Mouse (Mus musculus) forebrain, embryonic 14.5 days (tissue): ENCODE measurements around the gene Zfp580. TPM values are rescaled to one million over a fixed set of nuclear protein-coding genes. Genes with fewer than 3 reads are reported as not detected.
"Not testable (repeated sequence)": the region's sequence is repeated elsewhere in the genome, so short reads cannot be mapped to it uniquely, and the experiment has no call there.

Experiments
- ATAC-seq: fragments of 200-750 bp; cut with Nextera tagmentation; 2 replicates; pipeline ENCODE4 v1.8.0; 2017; ENCODE audit warnings: mild to moderate bottlenecking, moderate library complexity
- DNase-seq: peaks from one replicate; pipeline ENCODE4 v3.0.0-alpha.2; 2015; ENCODE audit warnings: low spot score
- H3K27ac ChIP-seq: fragments of 300-500 bp; sonication (generic); 2 replicates; pipeline ENCODE4 v1.5.1; 2014; ENCODE audit warnings: low read depth, mild to moderate bottlenecking, control low read depth, low read length, moderate library complexity
- H3K27me3 ChIP-seq: fragments of 300-500 bp; sonication (generic); replicated peaks from 2 replicates; pipeline ENCODE4 v1.6.1; 2014; ENCODE audit warnings: low read length, control low read depth, mixed read lengths; ENCODE audit not compliant: control insufficient read depth, insufficient read depth
- H3K36me3 ChIP-seq: fragments of 300-500 bp; sonication (generic); 2 replicates; pipeline ENCODE4 v1.6.1; 2014; ENCODE audit warnings: low read length, control low read depth; ENCODE audit not compliant: control insufficient read depth, insufficient read depth
- H3K4me1 ChIP-seq: fragments of 300-500 bp; sonication (generic); 2 replicates; pipeline ENCODE4 v1.6.1; 2014; ENCODE audit warnings: antibody characterized with exemption, low read length, control low read depth; ENCODE audit not compliant: control insufficient read depth, insufficient read depth
- H3K4me2 ChIP-seq: fragments of 300-500 bp; sonication (generic); 2 replicates; pipeline ENCODE4 v1.6.1; 2014; ENCODE audit warnings: mild to moderate bottlenecking, control low read depth, low read length
- H3K4me3 ChIP-seq: fragments of 300-500 bp; sonication (generic); 2 replicates; pipeline ENCODE4 v1.5.1; 2014; ENCODE audit warnings: low read depth, low read length, control low read depth
- H3K9ac ChIP-seq: fragments of 300-500 bp; sonication (generic); 2 replicates; pipeline ENCODE4 v1.6.1; 2014; ENCODE audit warnings: mild to moderate bottlenecking, low read length, control low read depth, moderate library complexity
- H3K9me3 ChIP-seq: fragments of 300-500 bp; sonication (generic); replicated peaks from 2 replicates; pipeline ENCODE4 v1.6.1; 2016; ENCODE audit warnings: low read length, control low read depth, mixed read lengths; ENCODE audit not compliant: control insufficient read depth
- WGBS: fragments of 180-500 bp; shearing (Covaris S2); extraction: QIAGEN DNeasy Blood & Tissue Kit; methylation state at CpG from one replicate; pipeline ENCODE4 v1.1.7; 2014; 5-methylcytosine and 5-hydroxymethylcytosine counted together
- polyA plus RNA-seq: library from polyadenylated mRNA; unstranded; fragments of >200 nt; fragmentation: Nextera tagmentation; extraction: Ambion mirVana; gene quantifications from 2 replicates; pipeline ENCODE4 v1.2.1, GENCODE M21; 2014

Zfp580 gene
- 54.5 and 64.9 TPM in 2 replicates for polyA plus RNA-seq

DNA sequence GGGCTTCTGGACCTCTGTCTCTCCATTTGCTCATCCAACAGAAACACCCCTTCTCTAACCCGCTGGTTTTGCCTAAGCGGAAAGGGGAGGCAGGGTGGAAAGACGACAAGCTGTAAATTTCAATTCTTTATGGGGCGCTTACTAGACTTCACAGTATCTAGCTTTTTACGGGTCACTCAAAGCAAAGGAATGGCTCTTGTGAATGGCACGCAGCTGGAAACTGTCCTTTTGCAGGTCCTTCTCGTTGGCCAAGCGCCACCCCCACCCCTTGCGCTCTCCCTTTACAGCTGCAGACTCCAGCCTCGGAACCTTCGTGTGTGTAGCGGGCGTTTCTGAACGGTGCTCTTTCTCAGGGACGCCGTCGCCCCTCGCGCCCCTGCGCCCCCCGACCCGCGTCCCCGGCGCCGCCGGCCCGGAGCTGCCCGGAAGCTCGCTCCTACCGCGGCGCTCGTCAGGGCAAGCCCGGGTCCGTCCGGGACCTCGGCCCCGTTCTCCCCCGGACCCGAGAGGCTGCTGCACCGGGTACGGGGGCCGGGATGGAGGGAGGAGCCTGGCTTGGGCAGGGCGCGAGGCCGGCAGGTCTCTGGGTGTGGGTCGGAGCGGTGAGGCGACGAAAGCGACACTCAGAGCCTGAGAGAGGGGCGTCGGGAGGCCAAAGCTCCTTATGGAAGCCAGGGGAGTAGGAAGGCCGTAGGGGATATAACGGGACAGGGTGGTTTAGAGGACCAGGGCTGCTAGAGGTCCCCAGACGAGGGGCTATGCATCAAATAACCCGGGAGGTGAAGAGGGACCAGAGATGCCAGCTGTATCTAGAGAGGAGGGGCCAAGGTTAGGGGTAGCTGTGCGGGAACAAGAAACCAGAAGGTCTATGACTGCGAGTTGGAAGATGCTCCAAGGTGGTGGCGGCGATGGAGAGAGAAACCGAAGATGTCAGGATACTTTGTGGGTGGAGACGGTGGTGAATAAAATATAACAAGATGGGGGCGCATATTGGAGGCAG lies at the start of gene Zfp580:
Gene Zfp580, plus strand, starts transcription at position 346 of the 1,000 bp plus-strand sequence.
- H3K4me3 ChIP-seq: peak within 1 kb of the TSS; percentile 78
- peak within 1 kb of the TSS; percentile 91 for H3K9ac ChIP-seq
- under 1% methylated on average over 65 of the region's 65 CpGs for WGBS
- H3K4me2 ChIP-seq: peak within 1 kb of the TSS; percentile 90
- peak within 1 kb of the TSS; percentile 76 for H3K27ac ChIP-seq
- H3K27me3 ChIP-seq: peaks cover 38% of the 10 kb centered on the region
- ATAC-seq (peak; percentile 87), DNase-seq (peak; percentile 79)
- H3K9me3 ChIP-seq: no peaks in the 10 kb centered on the region
- H3K4me1 ChIP-seq: peaks cover 20% of the 10 kb centered on the region
- no peaks in the 10 kb centered on the region for H3K36me3 ChIP-seq

DNA sequence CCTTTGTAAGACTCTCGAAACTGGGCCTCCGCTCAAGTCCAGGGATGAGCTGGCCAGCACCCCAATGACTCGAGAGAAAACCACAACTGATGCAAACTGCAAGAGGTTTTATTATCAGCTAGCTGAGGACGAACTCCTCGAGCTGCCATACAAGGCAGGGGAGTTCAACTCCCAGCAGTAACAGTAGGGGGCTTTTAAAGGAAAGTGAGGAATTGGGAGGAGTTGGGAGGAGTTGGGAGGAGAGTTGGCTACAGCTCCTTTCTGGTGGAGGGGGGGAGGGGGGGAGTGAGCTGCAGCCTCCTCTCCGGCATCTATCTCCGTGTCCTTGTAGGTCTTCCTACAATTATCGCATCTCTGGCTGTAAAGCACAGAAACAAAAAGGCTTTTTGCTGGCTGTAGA lies 48.5 kb upstream of the Zfp580 start:
- H3K27me3 ChIP-seq, H3K4me2 ChIP-seq, H3K4me3 ChIP-seq, H3K9me3 ChIP-seq, H3K9ac ChIP-seq, H3K27ac ChIP-seq, DNase-seq, ATAC-seq, H3K4me1 ChIP-seq: not testable (repeated sequence)
- 60% methylated on average over 8 of the region's 8 CpGs for WGBS
- H3K36me3 ChIP-seq: peaks cover 18% of the 10 kb centered on the region

DNA sequence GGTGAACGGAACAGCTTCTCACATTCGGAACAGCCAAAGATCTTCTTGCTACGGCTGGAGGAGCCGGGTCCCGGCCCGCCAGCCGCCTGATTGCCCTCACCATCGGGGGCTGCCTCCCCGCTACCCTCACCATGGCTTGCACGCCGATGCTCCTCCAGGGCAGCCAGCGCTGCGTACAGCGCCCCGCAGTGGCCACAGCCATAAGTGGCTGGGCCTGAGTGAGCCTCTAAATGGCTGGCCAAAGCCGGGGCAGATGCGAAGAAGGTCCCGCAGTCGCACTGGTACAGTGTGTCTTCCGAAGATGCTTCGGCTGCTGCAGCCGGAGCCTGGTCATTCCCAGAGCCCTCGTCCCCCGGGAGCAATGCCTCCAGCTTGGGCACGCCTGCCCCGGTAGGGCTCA lies 43.1 kb upstream of the Zfp580 start:
- Histone ChIP-seq H3K9me3 (no peaks in the 10 kb centered on the region), H3K4me2 (no peak overlapping the region), H3K9ac (no peak overlapping the region), H3K27me3 (no peaks in the 10 kb centered on the region), H3K4me3 (no peak overlapping the region), H3K36me3 (peaks cover 68% of the 10 kb centered on the region), H3K4me1 (no peaks in the 10 kb centered on the region), H3K27ac (no peak overlapping the region)
- ATAC-seq (no peak), DNase-seq (no peak)
- WGBS: 97% methylated on average over 26 of the region's 26 CpGs

DNA sequence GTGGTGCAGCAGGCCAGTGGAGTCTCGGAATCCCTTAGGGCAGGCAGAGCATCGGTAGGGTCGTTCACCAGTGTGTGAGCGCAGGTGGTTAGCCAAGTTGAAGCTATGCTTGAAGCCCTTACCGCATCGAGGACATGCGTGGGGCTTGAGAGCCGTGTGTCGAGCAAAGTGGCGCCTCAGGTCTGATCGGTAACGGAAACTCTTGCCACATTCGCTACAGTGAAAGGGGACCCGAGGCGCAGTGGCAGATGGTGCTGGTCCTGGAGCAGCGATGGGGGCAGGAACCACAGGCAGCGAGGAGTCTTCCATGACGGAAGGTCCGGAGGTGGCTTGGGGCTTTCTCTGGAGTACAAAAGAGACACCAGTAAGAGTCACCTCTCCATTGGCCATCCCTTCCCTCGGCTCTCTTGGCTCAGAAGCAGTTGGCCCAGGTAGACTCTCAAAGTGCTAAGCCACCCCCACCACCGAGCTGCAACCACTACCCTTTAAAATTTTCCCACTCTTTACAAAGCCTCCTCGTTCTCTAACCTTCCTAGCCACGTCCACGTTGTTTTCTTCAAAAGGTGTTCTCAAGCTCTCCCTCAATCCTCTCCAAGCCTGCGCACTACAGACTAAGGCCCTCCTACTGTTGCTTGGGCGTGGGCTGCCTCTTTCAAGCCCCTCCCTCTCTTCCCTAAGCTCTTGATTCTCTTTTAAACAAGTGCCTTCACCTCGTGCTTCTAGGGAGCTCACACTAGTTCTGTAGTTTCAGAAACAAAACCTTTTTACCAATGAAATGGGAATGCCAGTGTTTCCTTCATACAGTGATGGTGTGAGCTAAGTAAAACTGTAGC lies 38.4 kb upstream of the Zfp580 start:
- no peak overlapping the region for H3K4me3 ChIP-seq
- no peak for DNase-seq

DNA sequence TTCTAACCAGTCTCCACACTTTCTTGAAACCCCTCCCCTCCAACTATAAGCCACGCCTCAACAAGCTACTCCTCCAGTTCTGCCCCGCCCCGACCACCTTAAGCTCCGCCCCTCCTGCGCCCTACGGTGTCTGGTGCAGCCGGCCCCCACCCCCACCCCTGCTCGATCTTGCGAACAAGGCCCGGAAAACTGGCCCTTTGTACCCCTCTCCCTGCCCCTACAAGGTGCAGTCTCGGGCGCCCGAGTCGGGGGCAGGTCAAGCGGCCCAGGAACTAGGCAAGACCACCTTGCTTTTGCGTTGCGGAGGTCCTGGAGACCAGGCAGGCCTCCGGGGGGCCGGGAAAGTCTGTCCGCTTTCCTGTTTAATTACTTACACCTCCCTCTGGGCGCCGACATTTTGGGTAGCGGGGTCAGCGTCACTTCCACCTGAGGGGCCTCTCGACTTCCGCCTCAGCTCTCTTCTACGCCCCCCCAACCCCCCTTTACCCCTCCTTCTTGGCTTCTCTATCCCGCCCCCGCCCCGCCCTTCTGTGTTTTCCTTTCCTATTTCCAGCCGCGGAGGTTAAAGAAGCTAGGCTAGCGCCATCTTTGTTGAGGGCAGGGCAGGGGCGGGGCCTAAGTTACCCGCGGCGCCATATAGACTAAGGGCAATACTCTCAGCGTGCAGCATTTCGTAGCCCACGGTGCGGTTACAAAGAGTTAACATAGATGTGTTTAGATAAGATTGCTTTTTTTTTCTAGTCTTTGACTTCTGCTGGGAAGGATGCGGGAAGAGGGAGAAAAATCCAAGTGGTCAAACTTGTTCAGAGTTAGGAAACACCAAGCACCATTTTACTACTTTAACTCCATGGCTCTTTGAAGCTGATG lies 36.9 kb upstream of the Zfp580 start, which contains the start of the genes Zfp524 and Fiz1:
Gene Zfp524, plus strand, starts transcription at position 165 of the 867 bp plus-strand sequence.
Gene Fiz1, minus strand, starts transcription at position 447 of the 867 bp plus-strand sequence.
- H3K27ac ChIP-seq: peak within 1 kb of the TSS; percentile 99

More for the DNA sequence above, 38.4 kb upstream of the Zfp580 start:
- Histone ChIP-seq H3K4me2 (peak overlapping the region; percentile 52; the same call in 1 of the 2 replicates), H3K27ac (no peak overlapping the region), H3K4me1 (peaks cover 5% of the 10 kb centered on the region; the same call in 1 of the 2 replicates), H3K36me3 (peaks cover 50% of the 10 kb centered on the region), H3K27me3 (no peaks in the 10 kb centered on the region), H3K9me3 (no peaks in the 10 kb centered on the region), H3K9ac (no peak overlapping the region)
- ATAC-seq: no peak
- WGBS: 92% methylated on average over 27 of the region's 27 CpGs

DNA sequence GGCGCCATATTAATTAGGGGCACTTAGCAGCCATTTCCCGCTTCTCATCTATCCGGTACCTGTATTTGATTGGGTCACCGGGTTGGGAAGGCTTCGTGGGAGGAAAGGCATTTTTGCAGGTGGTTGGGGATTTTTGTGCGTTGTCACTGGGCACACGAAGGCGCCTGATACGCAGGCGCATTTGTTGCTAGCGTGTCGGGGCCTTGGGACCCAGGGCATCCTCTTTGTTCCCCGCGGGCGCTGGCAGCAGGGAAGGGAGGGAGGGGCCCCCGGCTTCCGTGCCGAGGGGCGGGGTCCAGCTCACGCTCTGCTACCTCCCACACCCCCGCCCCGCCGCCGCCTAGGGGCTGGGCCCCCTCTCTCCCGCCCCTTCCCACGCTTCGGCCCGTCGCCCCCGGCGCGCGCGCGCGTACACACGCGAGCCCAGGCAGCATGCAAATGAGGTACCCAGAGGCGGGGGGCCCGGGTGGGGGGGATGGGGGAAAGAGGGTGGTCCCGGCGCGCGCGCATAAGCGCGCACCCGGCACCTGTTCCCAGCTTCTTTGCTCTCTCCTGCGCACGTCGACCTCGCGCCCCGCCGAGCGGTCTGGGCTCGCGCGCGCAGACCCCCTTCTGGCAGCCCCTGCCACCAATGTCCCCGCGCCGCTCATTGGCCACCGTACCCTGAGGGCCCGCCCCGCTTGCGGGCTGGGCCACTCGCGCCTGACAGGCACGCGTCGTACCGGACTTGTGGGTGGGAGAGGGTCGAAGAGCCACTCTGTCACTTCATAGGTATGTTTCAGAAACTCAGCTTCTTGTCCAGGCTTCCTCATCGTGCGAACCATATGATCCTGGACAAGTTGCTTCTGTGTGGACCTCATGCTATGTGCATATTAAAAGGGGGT lies 36.0 kb upstream of the Zfp580 start, which contains the start of gene Gm44973:
Gene Gm44973, plus strand, starts transcription at position 379 of the 884 bp plus-strand sequence.
- WGBS: under 1% methylated on average over 60 of the region's 76 CpGs
- Histone ChIP-seq H3K4me2 (peak within 1 kb of the TSS; percentile 59), H3K27me3 (no peaks in the 10 kb centered on the region), H3K36me3 (peaks cover 26% of the 10 kb centered on the region), H3K4me3 (peak within 1 kb of the TSS; percentile 70), H3K4me1 (peaks cover 5% of the 10 kb centered on the region; the same call in 1 of the 2 replicates), H3K27ac (peak within 1 kb of the TSS; percentile 99), H3K9me3 (no peaks in the 10 kb centered on the region), H3K9ac (peak within 1 kb of the TSS; percentile 88)
- DNase-seq (peak; percentile 97), ATAC-seq (peak; percentile 78)

More for the DNA sequence above, 36.9 kb upstream of the Zfp580 start, which contains the start of the genes Zfp524 and Fiz1:
- no peaks in the 10 kb centered on the region for H3K27me3 ChIP-seq
- peak within 1 kb of the TSS; percentile 70 for H3K4me3 ChIP-seq
- peak within 1 kb of the TSS; percentile 59 for H3K4me2 ChIP-seq
- ATAC-seq: peak; percentile 84
- under 1% methylated on average over 42 of the region's 42 CpGs for WGBS
- peak within 1 kb of the TSS; percentile 88 for H3K9ac ChIP-seq
- peaks cover 34% of the 10 kb centered on the region for H3K36me3 ChIP-seq
- H3K9me3 ChIP-seq: no peaks in the 10 kb centered on the region
- H3K4me1 ChIP-seq: peaks cover 5% of the 10 kb centered on the region; the same call in 1 of the 2 replicates
- peak; percentile 98 for DNase-seq

DNA sequence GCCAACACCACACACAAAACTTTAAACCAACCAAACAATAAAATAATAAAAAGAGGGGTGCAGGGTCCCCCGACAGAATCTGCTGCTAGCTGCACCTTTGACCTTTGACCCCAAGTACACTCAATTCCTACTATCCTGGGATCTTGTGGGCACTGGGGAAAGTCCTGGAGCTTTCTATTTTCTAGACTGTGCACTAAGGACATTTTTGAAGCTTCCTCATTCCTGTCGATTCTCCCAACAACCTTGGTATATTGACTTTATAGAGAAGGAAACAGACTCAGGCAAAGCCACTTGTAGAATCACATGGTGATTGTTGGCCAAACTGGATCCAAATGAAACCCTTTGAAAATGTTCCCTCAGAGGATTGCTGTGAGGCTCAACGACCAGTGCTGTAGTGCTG lies 35.3 kb upstream of the Zfp580 start:
- Histone ChIP-seq H3K4me3 (peak overlapping the region; percentile 70), H3K4me2 (peak overlapping the region; percentile 59), H3K9ac (peak overlapping the region; percentile 70), H3K27ac (peak overlapping the region; percentile 99), H3K9me3 (no peaks in the 10 kb centered on the region), H3K27me3 (no peaks in the 10 kb centered on the region), H3K36me3 (peaks cover 19% of the 10 kb centered on the region), H3K4me1 (peaks cover 6% of the 10 kb centered on the region)
- ATAC-seq: no peak
- 70% methylated on average over 3 of the region's 3 CpGs for WGBS
- DNase-seq: no peak
